Mouse (Mus musculus) forebrain, embryonic 10.5 days (tissue): ENCODE results near the gene Rcn3. TPM values are rescaled to one million over a fixed set of nuclear protein-coding genes. Genes with fewer than 3 reads are reported as not detected.

Experiments
- DNase-seq: peaks from one replicate; pipeline ENCODE4 v3.0.0-alpha.2; 2017; ENCODE audit warnings: low spot score; ENCODE audit errors: extremely low spot score
- H3K27ac ChIP-seq: fragments of 300-500 bp; sonication (generic); 2 replicates; pipeline ENCODE4 v1.5.1; 2016; ENCODE audit warnings: mild to moderate bottlenecking
- H3K27me3 ChIP-seq: fragments of 300-500 bp; sonication (generic); 2 replicates; pipeline ENCODE4 v1.6.1; 2016; ENCODE audit warnings: mild to moderate bottlenecking; ENCODE audit not compliant: poor library complexity, severe bottlenecking
- H3K36me3 ChIP-seq: fragments of 300-500 bp; sonication (generic); replicated peaks from 2 replicates; pipeline ENCODE4 v1.6.1; 2016; ENCODE audit warnings: mild to moderate bottlenecking, moderate library complexity
- H3K4me1 ChIP-seq: fragments of 300-500 bp; sonication (generic); 2 replicates; pipeline ENCODE4 v1.6.1; 2016
- H3K4me3 ChIP-seq: fragments of 300-500 bp; sonication (generic); 2 replicates; pipeline ENCODE4 v1.5.1; 2016; ENCODE audit warnings: mild to moderate bottlenecking, moderate library complexity
- H3K9me3 ChIP-seq: fragments of 300-500 bp; sonication (generic); 2 replicates; pipeline ENCODE4 v1.6.1; 2016; ENCODE audit warnings: mild to moderate bottlenecking, moderate library complexity
- WGBS: fragments of 180-500 bp; shearing (Covaris S2); methylation state at CpG from one replicate; pipeline ENCODE4 v1.1.7; 2016; 5-methylcytosine and 5-hydroxymethylcytosine counted together
- polyA plus RNA-seq: library from polyadenylated mRNA; unstranded; fragments of >200 nt; fragmentation: Nextera tagmentation; extraction: Ambion mirVana; gene quantifications from 2 replicates; pipeline ENCODE4 v1.2.1, GENCODE M21; 2016

Gene Rcn3
- polyA plus RNA-seq, 1 experiment from 2014 or later, result 101 TPM

DNA sequence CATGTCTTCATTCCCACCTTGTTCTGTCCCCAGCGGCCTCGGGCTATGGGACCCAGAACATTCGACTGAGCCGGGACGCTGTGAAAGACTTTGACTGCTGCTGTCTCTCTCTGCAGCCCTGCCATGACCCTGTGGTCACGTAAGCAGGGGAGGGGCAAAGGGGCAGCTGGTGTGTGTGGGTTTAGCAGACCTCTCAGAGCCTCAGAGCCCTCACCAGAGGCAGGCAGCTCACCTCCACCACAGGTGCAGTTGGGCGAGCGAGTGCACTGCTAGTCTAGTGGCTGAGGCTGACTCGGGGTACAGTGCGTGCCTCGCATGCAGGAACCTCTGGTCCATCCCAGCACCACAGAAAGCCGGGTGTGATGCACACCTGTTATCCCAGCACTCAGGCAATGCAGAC lies 18.1 kb downstream of the Rcn3 start:
- Histone ChIP-seq H3K9me3 (no peaks in the 10 kb centered on the region), H3K27ac (no peak overlapping the region), H3K4me3 (no peak overlapping the region), H3K36me3 (peaks cover 49% of the 10 kb centered on the region), H3K4me1 (no peaks in the 10 kb centered on the region), H3K27me3 (no peaks in the 10 kb centered on the region)
- DNase-seq, result no peak
- 92% methylated on average over 12 of the region's 12 CpGs for WGBS

DNA sequence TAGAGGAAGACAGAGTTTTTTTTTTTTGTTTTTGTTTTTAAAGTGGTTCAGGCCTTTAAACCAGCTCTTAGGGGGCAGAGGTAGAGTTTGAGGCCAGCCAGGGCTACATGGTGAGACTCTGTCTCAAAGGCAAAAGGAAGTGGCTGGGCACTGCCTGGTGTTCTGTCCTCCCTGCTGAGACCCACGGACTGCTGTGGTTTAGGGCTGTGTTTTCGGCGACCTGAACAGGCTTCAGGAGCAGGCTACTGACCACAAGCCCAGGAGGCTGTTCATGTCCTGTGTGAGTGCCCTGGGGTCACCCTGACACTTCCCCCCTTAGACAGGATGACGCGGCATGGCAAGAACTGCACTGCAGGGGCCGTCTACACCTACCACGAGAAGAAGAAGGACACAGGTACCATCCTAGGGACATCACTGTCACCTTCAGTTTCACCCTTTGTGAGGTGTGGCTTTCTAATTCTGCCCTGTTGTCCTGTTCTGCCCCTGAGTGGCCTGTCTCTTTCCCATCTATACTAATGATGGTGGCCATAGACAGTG lies 18.8 kb downstream of the Rcn3 start:
- H3K4me1 ChIP-seq, result no peaks in the 10 kb centered on the region
- H3K36me3 ChIP-seq, result peaks cover 49% of the 10 kb centered on the region
- no peak overlapping the region for H3K4me3 ChIP-seq
- DNase-seq, result no peak
- no peaks in the 10 kb centered on the region for H3K9me3 ChIP-seq
- H3K27me3 ChIP-seq, result no peaks in the 10 kb centered on the region
- 86% methylated on average over 7 of the region's 7 CpGs for WGBS
- no peak overlapping the region for H3K27ac ChIP-seq

DNA sequence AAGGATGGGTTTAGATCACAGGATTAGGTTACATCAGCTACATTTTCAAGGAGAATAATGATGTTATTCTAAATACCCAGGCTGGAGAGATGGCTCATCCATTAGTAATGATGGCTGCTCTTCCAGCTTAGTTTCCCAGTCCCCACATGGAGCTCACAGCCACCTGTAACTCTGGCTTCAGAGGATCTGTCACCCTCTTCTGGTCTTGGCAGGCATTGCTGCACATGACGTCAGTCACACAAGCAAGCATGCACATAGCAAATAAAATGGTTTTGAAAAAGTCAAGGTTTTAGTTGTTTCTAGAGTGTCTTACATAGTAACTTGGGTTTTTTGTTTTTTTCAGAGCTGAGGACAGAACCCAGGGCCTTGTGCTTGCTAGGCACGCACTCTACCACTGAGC lies 19.8 kb downstream of the Rcn3 start:
- DNase-seq, result no peak
- no peak overlapping the region for H3K27ac ChIP-seq
- H3K36me3 ChIP-seq, result peaks cover 41% of the 10 kb centered on the region
- H3K9me3 ChIP-seq, result no peaks in the 10 kb centered on the region
- H3K4me1 ChIP-seq, result no peaks in the 10 kb centered on the region
- no peaks in the 10 kb centered on the region for H3K27me3 ChIP-seq
- no peak overlapping the region for H3K4me3 ChIP-seq
- 78% methylated on average over 2 of the region's 2 CpGs for WGBS

GRCm38 (mm10) chr7:45069671-45070070 lies 22.4 kb downstream of the Rcn3 start:
- no peak overlapping the region for H3K27ac ChIP-seq

GRCm38 (mm10) chr7:45068000-45068318 lies 24.1 kb downstream of the Rcn3 start:
- Histone ChIP-seq H3K4me1 (peaks cover 7% of the 10 kb centered on the region), H3K36me3 (no peaks in the 10 kb centered on the region), H3K4me3 (no peak overlapping the region), H3K27ac (no peak overlapping the region), H3K9me3 (no peaks in the 10 kb centered on the region), H3K27me3 (no peaks in the 10 kb centered on the region)
- peak; percentile 61 for DNase-seq
- 28% methylated on average over 5 of the region's 5 CpGs for WGBS

More at GRCm38 (mm10) chr7:45069671-45070070, 22.4 kb downstream of the Rcn3 start:
- no peaks in the 10 kb centered on the region for H3K9me3 ChIP-seq
- 95% methylated on average over 2 of the region's 2 CpGs for WGBS
- no peak for DNase-seq
- no peak overlapping the region for H3K4me3 ChIP-seq
- no peaks in the 10 kb centered on the region for H3K27me3 ChIP-seq
- H3K36me3 ChIP-seq, result peaks cover 16% of the 10 kb centered on the region
- no peaks in the 10 kb centered on the region for H3K4me1 ChIP-seq

DNA sequence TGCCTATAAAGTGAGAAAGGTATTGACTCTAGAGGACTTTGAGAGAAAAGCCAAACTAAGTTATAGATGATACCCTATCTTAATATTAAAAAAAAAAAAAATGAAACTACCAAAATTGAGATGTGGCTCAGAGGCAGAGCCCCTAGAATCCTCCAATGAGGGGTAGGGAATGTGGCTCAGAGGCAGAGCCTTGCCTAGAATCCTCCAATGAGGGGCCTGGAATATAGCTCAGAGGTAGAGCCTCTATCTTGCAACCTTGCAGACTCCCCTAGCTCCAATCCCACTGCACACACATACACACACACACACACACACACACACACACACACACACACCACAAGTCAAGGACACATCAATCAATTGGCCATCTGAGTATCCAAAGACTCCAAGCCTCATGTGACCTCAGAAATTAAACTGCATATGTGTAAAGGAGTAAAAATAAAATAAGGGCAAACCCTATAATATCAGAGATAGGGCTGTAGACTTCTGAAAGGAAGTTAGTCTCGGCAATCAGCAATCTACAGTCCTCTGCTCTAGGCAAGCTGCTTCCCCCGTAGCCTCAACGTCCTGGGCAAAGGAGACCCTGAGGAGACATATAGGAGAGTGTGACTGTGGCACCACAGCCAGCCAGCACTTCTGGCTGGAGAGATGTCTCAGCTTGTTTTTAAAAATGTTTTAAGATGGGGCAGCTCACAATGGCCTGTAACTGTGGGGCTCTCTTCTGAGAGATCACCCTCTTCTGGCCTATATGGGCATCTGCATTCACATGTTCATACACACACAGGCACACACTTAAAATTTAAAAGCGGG lies 24.6 kb downstream of the Rcn3 start:
- H3K27ac ChIP-seq, result no peak overlapping the region
- no peak for DNase-seq
- 78% methylated on average over 4 of the region's 4 CpGs for WGBS
- H3K4me3 ChIP-seq, result no peak overlapping the region
- no peaks in the 10 kb centered on the region for H3K27me3 ChIP-seq
- H3K4me1 ChIP-seq, result peaks cover 8% of the 10 kb centered on the region
- no peaks in the 10 kb centered on the region for H3K9me3 ChIP-seq
- no peaks in the 10 kb centered on the region for H3K36me3 ChIP-seq

GRCm38 (mm10) chr7:45062239-45062835 lies 29.7 kb downstream of the Rcn3 start, which contains the start of the genes Nosip and Prrg2:
Gene Nosip, plus strand, starts transcription at chr7:45062429.
Gene Prrg2, minus strand, starts transcription at chr7:45062677.
- Histone ChIP-seq H3K27me3 (no peaks in the 10 kb centered on the region), H3K27ac (peak within 1 kb of the TSS; percentile 89), H3K4me1 (peaks cover 41% of the 10 kb centered on the region), H3K9me3 (no peaks in the 10 kb centered on the region), H3K36me3 (no peaks in the 10 kb centered on the region), H3K4me3 (peak within 1 kb of the TSS; percentile 69)
- under 1% methylated on average over 31 of the region's 31 CpGs for whole genome bisulfite sequencing
- DNase-seq, result peak; percentile 95

DNA sequence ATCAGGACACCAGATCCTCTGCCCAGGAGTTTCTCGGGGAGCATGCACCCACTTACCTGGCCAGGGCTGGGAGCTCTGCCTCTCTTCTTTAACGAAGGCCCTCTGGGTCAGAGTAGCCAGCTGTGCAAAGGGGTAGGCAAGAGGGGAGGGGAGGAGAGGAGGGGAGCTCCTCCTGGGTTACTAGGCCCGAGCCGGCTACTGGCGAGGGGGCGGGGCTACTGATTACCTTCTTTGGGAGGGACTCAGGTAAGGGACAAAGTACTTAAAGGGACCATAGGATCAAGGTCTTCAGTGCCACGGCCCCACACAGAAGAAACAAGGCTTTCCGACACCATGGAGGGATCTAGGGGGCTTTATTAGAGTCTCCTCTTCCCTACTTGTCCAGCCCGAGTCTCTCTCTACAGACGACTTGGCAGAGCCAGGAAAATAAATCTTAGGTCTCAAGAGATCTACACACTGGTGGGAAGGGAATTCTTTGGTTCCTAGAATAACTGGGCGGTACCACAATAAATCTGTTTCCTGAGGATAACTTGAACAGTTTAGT lies 30.4 kb downstream of the Rcn3 start:
- H3K36me3 ChIP-seq, result no peaks in the 10 kb centered on the region
- peak overlapping the region; percentile 89 for H3K27ac ChIP-seq
- 15% methylated on average over 11 of the region's 11 CpGs for WGBS
- H3K4me1 ChIP-seq, result peaks cover 41% of the 10 kb centered on the region
- DNase-seq, result no peak
- H3K4me3 ChIP-seq, result peak overlapping the region; percentile 69
- H3K27me3 ChIP-seq, result no peaks in the 10 kb centered on the region
- no peaks in the 10 kb centered on the region for H3K9me3 ChIP-seq

DNA sequence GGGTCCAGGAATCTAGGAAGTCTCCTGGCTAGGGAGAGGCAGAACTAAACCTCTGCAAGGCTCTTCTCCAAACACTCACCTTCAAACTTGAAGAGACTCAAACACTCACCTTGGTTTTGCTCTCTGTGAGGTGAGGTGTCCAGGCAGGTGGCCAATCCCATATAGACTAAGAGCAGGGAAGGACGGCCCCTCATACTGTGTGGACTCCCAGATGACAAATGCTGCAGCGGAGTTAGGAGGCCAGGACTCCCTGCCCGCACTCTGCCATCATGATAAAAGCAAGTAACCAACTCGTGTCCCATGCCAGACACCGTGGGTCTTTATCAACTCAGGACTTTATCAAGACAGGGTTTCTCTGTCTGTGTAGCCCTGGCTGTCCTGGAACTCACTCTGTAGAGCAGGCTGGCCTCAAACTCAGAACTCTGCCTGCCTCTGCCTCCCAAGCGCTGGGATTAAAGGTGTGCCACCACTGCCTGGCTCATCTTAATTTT lies 31.3 kb downstream of the Rcn3 start:
- no peaks in the 10 kb centered on the region for H3K27me3 ChIP-seq
- no peak overlapping the region for H3K27ac ChIP-seq
- H3K4me1 ChIP-seq, result peaks cover 41% of the 10 kb centered on the region
- WGBS, result 95% methylated on average over 6 of the region's 6 CpGs
- DNase-seq, result no peak
- H3K9me3 ChIP-seq, result no peaks in the 10 kb centered on the region
- no peak overlapping the region for H3K4me3 ChIP-seq
- H3K36me3 ChIP-seq, result no peaks in the 10 kb centered on the region

- H3K9me3 ChIP-seq, result no peaks in the 10 kb centered on the region
- H3K4me3 ChIP-seq, result peak overlapping the region; percentile 20
- WGBS, result 77% methylated on average over 10 of the region's 10 CpGs
- no peaks in the 10 kb centered on the region for H3K27me3 ChIP-seq
- no peak for DNase-seq
- H3K27ac ChIP-seq, result peak overlapping the region; percentile 70
- peaks cover 52% of the 10 kb centered on the region for H3K4me1 ChIP-seq
- H3K36me3 ChIP-seq, result no peaks in the 10 kb centered on the region
Measured at GRCm38 (mm10) chr7:45058607-45059571, 33.1 kb downstream of the Rcn3 start.

GRCm38 (mm10) chr7:45056972-45057348 lies 35.1 kb downstream of the Rcn3 start:
- peaks cover 52% of the 10 kb centered on the region for H3K4me1 ChIP-seq
- H3K27me3 ChIP-seq, result no peaks in the 10 kb centered on the region
- H3K4me3 ChIP-seq, result no peak overlapping the region
- no peaks in the 10 kb centered on the region for H3K9me3 ChIP-seq
- DNase-seq, result no peak
- no peak overlapping the region for H3K27ac ChIP-seq
- H3K36me3 ChIP-seq, result no peaks in the 10 kb centered on the region

DNA sequence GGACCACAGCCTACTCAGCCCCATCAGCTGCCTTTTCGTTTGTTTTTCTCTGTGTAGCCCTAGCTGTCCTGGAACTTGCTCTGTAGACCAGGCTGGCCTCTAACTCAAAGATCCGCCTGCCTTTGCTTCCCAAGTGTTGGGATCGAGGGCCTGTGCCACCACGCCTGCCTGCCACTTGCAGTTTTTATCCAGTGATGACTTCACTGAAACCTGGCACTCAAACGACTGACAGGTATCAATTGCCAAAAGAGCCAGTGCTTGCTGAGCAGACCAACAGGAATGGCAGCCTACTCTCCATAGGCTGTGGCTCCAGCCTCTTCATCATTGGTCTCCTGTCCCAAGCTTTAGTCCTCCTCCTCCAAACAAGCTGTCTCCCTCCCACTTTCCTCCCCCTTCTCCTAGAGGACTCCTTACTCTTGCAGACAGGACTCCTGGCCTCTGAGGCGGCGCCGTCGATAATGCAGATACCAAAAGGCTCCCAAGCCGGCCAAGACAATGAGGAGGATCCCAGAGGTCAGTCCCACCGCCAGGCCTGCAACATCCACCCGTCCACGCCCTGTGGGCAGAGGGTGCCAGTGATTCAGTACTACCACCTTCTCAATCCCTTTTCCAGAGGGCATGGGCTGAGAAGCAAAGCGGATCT lies 35.6 kb downstream of the Rcn3 start:
- no peaks in the 10 kb centered on the region for H3K36me3 ChIP-seq
- H3K27ac ChIP-seq, result no peak overlapping the region
- H3K9me3 ChIP-seq, result no peaks in the 10 kb centered on the region
- WGBS, result 69% methylated on average over 14 of the region's 14 CpGs
- H3K4me1 ChIP-seq, result peaks cover 52% of the 10 kb centered on the region
- H3K27me3 ChIP-seq, result no peaks in the 10 kb centered on the region
- no peak for DNase-seq
- H3K4me3 ChIP-seq, result no peak overlapping the region
